In genomic region chr15:98134034-98134433, GRCm38 (mm10) we compare ENCODE assay signal across 15 mouse cellular contexts. TPM values are rescaled to one million over a fixed set of nuclear protein-coding genes. Genes with fewer than 3 reads are reported as not detected.
DNase-seq lines count a peak whose midpoint lies in the region; ATAC-seq and TF ChIP-seq lines count a peak whose summit lies in the region.
"Had no signal": no experiment of that assay in that cellular context is flagged by ENCODE, and none has a peak within 500 bp of the region (broad histone marks: within the 10 kb centered on the region; RNA-seq: fewer than 3 reads in every experiment).

No protein-coding gene starts in this region.

- H3K4me3 ChIP-seq in cerebellum, adult 2 months (replicated peaks; ENCODE audit: insufficient read depth, low read depth, low read length) = no peak overlapping the region
- no peak overlapping the region for H3K4me3 ChIP-seq in hindbrain, embryonic 16.5 days (ENCODE audit: low read length)
- H3K4me3 ChIP-seq in hindbrain, embryonic 12.5 days = no peak overlapping the region
- no peak overlapping the region for H3K4me3 ChIP-seq in midbrain, embryonic 14.5 days (replicated peaks; ENCODE audit: low read depth, low read length)
- no peak overlapping the region for H3K4me3 ChIP-seq in midbrain, embryonic 13.5 days (replicated peaks)
- H3K4me3 ChIP-seq: embryonic facial prominence, embryonic 13.5 days; liver, embryonic 15.5 days had no signal

- TF ChIP-seq CTCF in cerebellum, adult 2 months (IDR thresholded peaks at IDR 0.05; ENCODE audit: borderline replicate concordance, insufficient read depth, low read depth, low read length) = no peak

- H3K27me3 ChIP-seq in cerebellum, adult 2 months (ENCODE audit: control insufficient read depth, insufficient read depth, low read length) = no peaks in the 10 kb centered on the region
- no peaks in the 10 kb centered on the region for H3K27me3 ChIP-seq in hindbrain, embryonic 16.5 days (replicated peaks; ENCODE audit: control insufficient read depth, insufficient read depth, low read length)
- no peaks in the 10 kb centered on the region for H3K27me3 ChIP-seq in hindbrain, embryonic 12.5 days
- H3K27me3 ChIP-seq in midbrain, embryonic 14.5 days (ENCODE audit: control insufficient read depth, insufficient read depth, low read length) = no peaks in the 10 kb centered on the region
- H3K27me3 ChIP-seq in midbrain, embryonic 13.5 days = no peaks in the 10 kb centered on the region
- H3K27me3 ChIP-seq: embryonic facial prominence, embryonic 13.5 days; liver, embryonic 15.5 days had no signal

- WGBS in cerebellum, adult 2 months = 71% methylated on average over 4 of the region's 4 CpGs
- 88% methylated on average over 4 of the region's 4 CpGs for WGBS in hindbrain, embryonic 16.5 days
- WGBS in hindbrain, embryonic 12.5 days = 89% methylated on average over 4 of the region's 4 CpGs
- WGBS in midbrain, embryonic 14.5 days = 90% methylated on average over 4 of the region's 4 CpGs
- WGBS in midbrain, embryonic 13.5 days = 92% methylated on average over 4 of the region's 4 CpGs

- H3K4me1 ChIP-seq in cerebellum, adult 2 months (ENCODE audit: control insufficient read depth, insufficient read depth, low read length) = 0 out of 2 replicates have a peak, but pooled peaks cover 4% of the 10 kb centered on the region
- no peaks in the 10 kb centered on the region; the same call in 1 of the 2 replicates for H3K4me1 ChIP-seq in hindbrain, embryonic 16.5 days (ENCODE audit: control insufficient read depth, insufficient read depth, low read depth, low read length)
- H3K4me1 ChIP-seq in hindbrain, embryonic 12.5 days = no peaks in the 10 kb centered on the region
- no peaks in the 10 kb centered on the region for H3K4me1 ChIP-seq in midbrain, embryonic 14.5 days (ENCODE audit: control insufficient read depth, insufficient read depth, low read length)
- H3K4me1 ChIP-seq in midbrain, embryonic 13.5 days (replicated peaks) = no peaks in the 10 kb centered on the region
- H3K4me1 ChIP-seq: embryonic facial prominence, embryonic 13.5 days; liver, embryonic 15.5 days had no signal

- peak in 1 of 2 experiments; percentile 47 for DNase-seq in cerebellum, adult 2 months
- DNase-seq in cerebellum, postnatal 25 days = no peak
- DNase-seq in midbrain, embryonic 14.5 days = peak; percentile 4
- peak; percentile 44 to 76 for DNase-seq in layer of hippocampus, postnatal 14 days (ENCODE audit: low spot score in 2 of 2)
- no peak for DNase-seq in urinary bladder, adult 2 months (ENCODE audit: low spot score)
- DNase-seq: gastrocnemius, postnatal 25 days; kidney, adult 18-20 months; kidney, postnatal 10 days had no signal

- peak overlapping the region; percentile 29; the same call in 1 of the 2 replicates for H3K27ac ChIP-seq in cerebellum, adult 2 months (ENCODE audit: insufficient read depth, low read length)
- H3K27ac ChIP-seq in hindbrain, embryonic 16.5 days (ENCODE audit: low read depth, low read length) = peak overlapping the region; percentile 61; the same call in 1 of the 2 replicates
- no peak overlapping the region for H3K27ac ChIP-seq in hindbrain, embryonic 12.5 days
- 0 out of 2 replicates have a peak overlapping the region, but pooled peaks have one; percentile 32 for H3K27ac ChIP-seq in midbrain, embryonic 14.5 days (replicated peaks; ENCODE audit: low read depth, low read length)
- H3K27ac ChIP-seq in midbrain, embryonic 13.5 days = no peak overlapping the region
- H3K27ac ChIP-seq: embryonic facial prominence, embryonic 13.5 days; liver, embryonic 15.5 days had no signal

- peaks cover 36% of the 10 kb centered on the region for H3K36me3 ChIP-seq in hindbrain, embryonic 16.5 days (ENCODE audit: control insufficient read depth, insufficient read depth, low read length)
- peaks cover 88% of the 10 kb centered on the region for H3K36me3 ChIP-seq in hindbrain, embryonic 12.5 days
- H3K36me3 ChIP-seq in midbrain, embryonic 14.5 days (ENCODE audit: control insufficient read depth, insufficient read depth, low read length) = peaks cover 84% of the 10 kb centered on the region
- peaks cover 96% of the 10 kb centered on the region for H3K36me3 ChIP-seq in midbrain, embryonic 13.5 days

- no peak overlapping the region for H3K4me2 ChIP-seq in hindbrain, embryonic 16.5 days (ENCODE audit: low read length)
- H3K4me2 ChIP-seq in hindbrain, embryonic 12.5 days (replicated peaks) = no peak overlapping the region
- H3K4me2 ChIP-seq in midbrain, embryonic 14.5 days (ENCODE audit: low read length) = no peak overlapping the region
- no peak overlapping the region for H3K4me2 ChIP-seq in midbrain, embryonic 13.5 days (replicated peaks)
- H3K4me2 ChIP-seq: embryonic facial prominence, embryonic 13.5 days; liver, embryonic 15.5 days had no signal

- peak; percentile 79 for ATAC-seq in hindbrain, embryonic 16.5 days
- ATAC-seq in hindbrain, embryonic 12.5 days (ENCODE audit: low FRiP score) = no peak
- no peak for ATAC-seq in midbrain, embryonic 14.5 days (ENCODE audit: low FRiP score, low TSS enrichment)
- ATAC-seq in midbrain, embryonic 13.5 days = no peak
- ATAC-seq: lung, postnatal 0 days had no signal

- no peak overlapping the region for H3K9ac ChIP-seq in hindbrain, embryonic 16.5 days (ENCODE audit: low read depth, low read length)
- H3K9ac ChIP-seq in hindbrain, embryonic 12.5 days = no peak overlapping the region
- no peak overlapping the region for H3K9ac ChIP-seq in midbrain, embryonic 14.5 days (replicated peaks; ENCODE audit: low read length)
- H3K9ac ChIP-seq in midbrain, embryonic 13.5 days (replicated peaks) = no peak overlapping the region
- H3K9ac ChIP-seq: embryonic facial prominence, embryonic 13.5 days; liver, embryonic 15.5 days had no signal

- TF ChIP-seq POLR2A in cerebellum, adult 2 months (IDR thresholded peaks at IDR 0.05; ENCODE audit: borderline replicate concordance, insufficient read depth, low read length) = no peak

- H3K9me3 ChIP-seq in hindbrain, embryonic 16.5 days (ENCODE audit: control insufficient read depth, low read length) = no peaks in the 10 kb centered on the region
- no peaks in the 10 kb centered on the region for H3K9me3 ChIP-seq in hindbrain, embryonic 12.5 days (replicated peaks)
- H3K9me3 ChIP-seq in midbrain, embryonic 14.5 days (ENCODE audit: control insufficient read depth, low read length) = no peaks in the 10 kb centered on the region
- H3K9me3 ChIP-seq in midbrain, embryonic 13.5 days = no peaks in the 10 kb centered on the region
- H3K9me3 ChIP-seq: embryonic facial prominence, embryonic 13.5 days; liver, embryonic 15.5 days had no signal

RNA-seq across cellular contexts. Expression of gene Asb8, which starts 31.4 kb away (rescaled TPM):
- polyA plus RNA-seq in cerebellum, adult 2 months (2012; rRNA removed) = 83.6 and 88.3 TPM in 2 replicates
- polyA plus RNA-seq in hindbrain, embryonic 16.5 days (2015; fragmentation: Nextera tagmentation; extraction: Ambion mirVana) = 61.0 and 64.4 TPM in 2 replicates
- 45.1 and 49.3 TPM in 2 replicates for polyA plus RNA-seq in hindbrain, embryonic 12.5 days (2016; fragmentation: Nextera tagmentation; extraction: Ambion mirVana)
- 65.9 and 71.8 TPM in 2 replicates for polyA plus RNA-seq in midbrain, embryonic 14.5 days (2014; fragmentation: Nextera tagmentation; extraction: Ambion mirVana)
- polyA plus RNA-seq in midbrain, embryonic 13.5 days (2015; fragmentation: Nextera tagmentation; extraction: Ambion mirVana) = 54.4 and 54.9 TPM in 2 replicates
- 10 to 100 TPM; 45.0 to 45.6 TPM for total RNA-seq in layer of hippocampus, postnatal 14 days (2021)
- polyA plus RNA-seq in urinary bladder, adult 2 months (2012; rRNA removed) = 56.1 and 59.9 TPM in 2 replicates

RNA-seq across cellular contexts. Expression of gene Ccdc184, which starts 32.9 kb away (rescaled TPM):
- polyA plus RNA-seq in cerebellum, adult 2 months (2012; rRNA removed) = 24.3 and 30.9 TPM in 2 replicates
- 130 and 139 TPM in 2 replicates for polyA plus RNA-seq in hindbrain, embryonic 16.5 days (2015; fragmentation: Nextera tagmentation; extraction: Ambion mirVana)
- polyA plus RNA-seq in hindbrain, embryonic 12.5 days (2016; fragmentation: Nextera tagmentation; extraction: Ambion mirVana) = 24.7 and 26.7 TPM in 2 replicates
- polyA plus RNA-seq in midbrain, embryonic 14.5 days (2014; fragmentation: Nextera tagmentation; extraction: Ambion mirVana) = 98.5 and 102 TPM in 2 replicates
- 55.4 and 60.4 TPM in 2 replicates for polyA plus RNA-seq in midbrain, embryonic 13.5 days (2015; fragmentation: Nextera tagmentation; extraction: Ambion mirVana)
- total RNA-seq in layer of hippocampus, postnatal 14 days (2021) = 10 to 100 TPM; 18.2 to 18.7 TPM
- 3.6 and 4.2 TPM in 2 replicates for polyA plus RNA-seq in urinary bladder, adult 2 months (2012; rRNA removed)
- total RNA-seq: gastrocnemius, postnatal 25 days; megakaryocyte progenitor cell, adult 5-6 weeks had no signal

RNA-seq across cellular contexts. Expression of gene Senp1, which starts 40.5 kb away (rescaled TPM):
- 14.7 and 16.8 TPM in 2 replicates for polyA plus RNA-seq in cerebellum, adult 2 months (2012; rRNA removed)
- 17.3 and 18.9 TPM in 2 replicates for polyA plus RNA-seq in hindbrain, embryonic 16.5 days (2015; fragmentation: Nextera tagmentation; extraction: Ambion mirVana)
- polyA plus RNA-seq in hindbrain, embryonic 12.5 days (2016; fragmentation: Nextera tagmentation; extraction: Ambion mirVana) = 38.7 and 39.1 TPM in 2 replicates
- polyA plus RNA-seq in midbrain, embryonic 14.5 days (2014; fragmentation: Nextera tagmentation; extraction: Ambion mirVana) = 26.1 and 27.2 TPM in 2 replicates
- polyA plus RNA-seq in midbrain, embryonic 13.5 days (2015; fragmentation: Nextera tagmentation; extraction: Ambion mirVana) = 27.6 and 31.1 TPM in 2 replicates
- total RNA-seq in layer of hippocampus, postnatal 14 days (2021) = 10 to 100 TPM; 13.5 to 13.7 TPM
- 18.4 and 20.0 TPM in 2 replicates for polyA plus RNA-seq in urinary bladder, adult 2 months (2012; rRNA removed)

RNA-seq across cellular contexts. Expression of gene Pfkm, which starts 41.6 kb away (rescaled TPM):
- polyA plus RNA-seq in cerebellum, adult 2 months (2012; rRNA removed) = 471 and 489 TPM in 2 replicates
- polyA plus RNA-seq in hindbrain, embryonic 16.5 days (2015; fragmentation: Nextera tagmentation; extraction: Ambion mirVana) = 99.4 and 106 TPM in 2 replicates
- polyA plus RNA-seq in hindbrain, embryonic 12.5 days (2016; fragmentation: Nextera tagmentation; extraction: Ambion mirVana) = 53.4 TPM in 2 replicates
- polyA plus RNA-seq in midbrain, embryonic 14.5 days (2014; fragmentation: Nextera tagmentation; extraction: Ambion mirVana) = 72.4 and 80.5 TPM in 2 replicates
- 70.8 and 73.8 TPM in 2 replicates for polyA plus RNA-seq in midbrain, embryonic 13.5 days (2015; fragmentation: Nextera tagmentation; extraction: Ambion mirVana)
- total RNA-seq in layer of hippocampus, postnatal 14 days (2021) = 100 to 1,000 TPM; 309 to 311 TPM
- polyA plus RNA-seq in urinary bladder, adult 2 months (2012; rRNA removed) = 69.9 TPM in 2 replicates

Comparison
In these comparisons a context has a peak if more than half of its experiments do, and no peak if none do; other contexts are left out.
1. H3K27ac ChIP-seq: peak in cerebellum, adult 2 months (single experiment), hindbrain, embryonic 16.5 days (single experiment) and midbrain, embryonic 14.5 days (single experiment); none in hindbrain, embryonic 12.5 days (single experiment) and midbrain, embryonic 13.5 days (single experiment).
2. DNase-seq: peak in midbrain, embryonic 14.5 days (single experiment) and layer of hippocampus, postnatal 14 days (2 of 2); none in cerebellum, postnatal 25 days (0 of 2) and urinary bladder, adult 2 months (single experiment).